Mouse (Mus musculus) hindbrain, embryonic 10.5 days (tissue): Measurements from ENCODE around the gene Tmem40. TPM values are rescaled to one million over a fixed set of nuclear protein-coding genes. Genes with fewer than 3 reads are reported as not detected.

Experiments used
- DNase-seq: peaks from one replicate; pipeline ENCODE4 v3.0.0-alpha.2; 2017; ENCODE audit warnings: low spot score
- H3K27ac ChIP-seq: fragments of 300-500 bp; sonication (generic); 2 replicates; pipeline ENCODE4 v1.5.1; 2016; ENCODE audit warnings: mild to moderate bottlenecking, moderate library complexity
- H3K27me3 ChIP-seq: fragments of 300-500 bp; sonication (generic); 2 replicates; pipeline ENCODE4 v1.6.1; 2016; ENCODE audit warnings: mild to moderate bottlenecking; ENCODE audit not compliant: poor library complexity, insufficient read depth, severe bottlenecking
- H3K36me3 ChIP-seq: fragments of 300-500 bp; sonication (generic); 2 replicates; pipeline ENCODE4 v1.6.1; 2016; ENCODE audit warnings: mild to moderate bottlenecking, moderate library complexity
- H3K4me1 ChIP-seq: fragments of 300-500 bp; sonication (generic); replicated peaks from 2 replicates; pipeline ENCODE4 v1.6.1; 2016; ENCODE audit warnings: mild to moderate bottlenecking
- H3K4me3 ChIP-seq: fragments of 300-500 bp; sonication (generic); 2 replicates; pipeline ENCODE4 v1.5.1; 2016; ENCODE audit warnings: mild to moderate bottlenecking, moderate library complexity
- H3K9me3 ChIP-seq: fragments of 300-500 bp; sonication (generic); 2 replicates; pipeline ENCODE4 v1.6.1; 2016; ENCODE audit warnings: mild to moderate bottlenecking, moderate library complexity
- WGBS: fragments of 180-500 bp; shearing (Covaris S2); methylation state at CpG from one replicate; pipeline ENCODE4 v1.1.7; 2016; 5-methylcytosine and 5-hydroxymethylcytosine counted together
- polyA plus RNA-seq: library from polyadenylated mRNA; unstranded; fragments of >200 nt; fragmentation: Nextera tagmentation; extraction: Ambion mirVana; gene quantifications from 2 replicates; pipeline ENCODE4 v1.2.1, GENCODE M21; 2016

The Tmem40 gene
- polyA plus RNA-seq, 1 experiment from 2014 or later, result 3.2 TPM

- Histone ChIP-seq H3K36me3 (no peaks in the 10 kb centered on the region), H3K27ac (peak overlapping the region; percentile 79), H3K27me3 (peaks cover 3% of the 10 kb centered on the region; the same call in 1 of the 2 replicates), H3K4me3 (peak overlapping the region; percentile 44), H3K9me3 (no peaks in the 10 kb centered on the region), H3K4me1 (peaks cover 22% of the 10 kb centered on the region)
- DNase-seq, result peak; percentile 61
- under 1% methylated on average over 15 of the region's 15 CpGs for WGBS
Measured at GRCm38 (mm10) chr6:115717715-115718558, 44.3 kb downstream of the Tmem40 start.

GRCm38 (mm10) chr6:115717101-115717652 lies 45.0 kb downstream of the Tmem40 start:
- Histone ChIP-seq H3K36me3 (no peaks in the 10 kb centered on the region), H3K4me1 (peaks cover 22% of the 10 kb centered on the region), H3K4me3 (peak overlapping the region; percentile 44), H3K9me3 (no peaks in the 10 kb centered on the region), H3K27me3 (peaks cover 3% of the 10 kb centered on the region; the same call in 1 of the 2 replicates), H3K27ac (peak overlapping the region; percentile 79)
- 19% methylated on average over 8 of the region's 8 CpGs for WGBS
- DNase-seq, result peak; percentile 15

- Histone ChIP-seq H3K4me1 (no peaks in the 10 kb centered on the region), H3K4me3 (no peak overlapping the region), H3K36me3 (no peaks in the 10 kb centered on the region), H3K9me3 (no peaks in the 10 kb centered on the region), H3K27me3 (no peaks in the 10 kb centered on the region), H3K27ac (no peak overlapping the region)
- 75% methylated on average over 3 of the region's 3 CpGs for WGBS
- no peak for DNase-seq
Measured at GRCm38 (mm10) chr6:115711261-115711660, 50.9 kb downstream of the Tmem40 start.

GRCm38 (mm10) chr6:115702901-115703300 lies 59.3 kb downstream of the Tmem40 start:
- H3K27me3 ChIP-seq, result no peaks in the 10 kb centered on the region
- H3K36me3 ChIP-seq, result no peaks in the 10 kb centered on the region
- no peak overlapping the region for H3K27ac ChIP-seq
- H3K4me1 ChIP-seq, result peaks cover 6% of the 10 kb centered on the region
- H3K9me3 ChIP-seq, result no peaks in the 10 kb centered on the region
- no peak for DNase-seq
- no peak overlapping the region for H3K4me3 ChIP-seq
- WGBS, result 78% methylated on average over 5 of the region's 5 CpGs

GRCm38 (mm10) chr6:115701302-115701701 lies 60.9 kb downstream of the Tmem40 start:
- no peaks in the 10 kb centered on the region for H3K36me3 ChIP-seq
- no peak overlapping the region for H3K4me3 ChIP-seq
- H3K27ac ChIP-seq, result no peak overlapping the region
- no peaks in the 10 kb centered on the region for H3K27me3 ChIP-seq
- no peaks in the 10 kb centered on the region for H3K9me3 ChIP-seq
- H3K4me1 ChIP-seq, result peaks cover 12% of the 10 kb centered on the region
- DNase-seq, result peak; percentile 12
- WGBS, result 45% methylated on average over 11 of the region's 11 CpGs

- Histone ChIP-seq H3K4me1 (peaks cover 12% of the 10 kb centered on the region), H3K36me3 (no peaks in the 10 kb centered on the region), H3K9me3 (no peaks in the 10 kb centered on the region), H3K27ac (no peak overlapping the region), H3K4me3 (no peak overlapping the region), H3K27me3 (no peaks in the 10 kb centered on the region)
- no peak for DNase-seq
- 89% methylated on average over 1 of the region's 1 CpGs for WGBS
Measured at GRCm38 (mm10) chr6:115700778-115701177, 61.4 kb downstream of the Tmem40 start.

- H3K4me3 ChIP-seq, result no peak overlapping the region
- H3K9me3 ChIP-seq, result no peaks in the 10 kb centered on the region
- no peaks in the 10 kb centered on the region for H3K36me3 ChIP-seq
- DNase-seq, result no peak
- H3K4me1 ChIP-seq, result peaks cover 16% of the 10 kb centered on the region
- WGBS, result 85% methylated on average over 4 of the region's 4 CpGs
- H3K27ac ChIP-seq, result no peak overlapping the region
- no peaks in the 10 kb centered on the region for H3K27me3 ChIP-seq
Measured at GRCm38 (mm10) chr6:115698699-115699098, 63.5 kb downstream of the Tmem40 start.

GRCm38 (mm10) chr6:115697739-115698558 lies 64.3 kb downstream of the Tmem40 start:
- peaks cover 15% of the 10 kb centered on the region for H3K4me1 ChIP-seq
- H3K27me3 ChIP-seq, result no peaks in the 10 kb centered on the region
- H3K9me3 ChIP-seq, result no peaks in the 10 kb centered on the region
- 62% methylated on average over 17 of the region's 17 CpGs for WGBS
- DNase-seq, result peak; percentile 25
- no peaks in the 10 kb centered on the region for H3K36me3 ChIP-seq
- H3K27ac ChIP-seq, result no peak overlapping the region
- no peak overlapping the region for H3K4me3 ChIP-seq

- H3K27me3 ChIP-seq, result no peaks in the 10 kb centered on the region
- DNase-seq, result no peak
- H3K27ac ChIP-seq, result no peak overlapping the region
- no peak overlapping the region for H3K4me3 ChIP-seq
- 87% methylated on average over 7 of the region's 7 CpGs for WGBS
- no peaks in the 10 kb centered on the region for H3K36me3 ChIP-seq
- H3K4me1 ChIP-seq, result peaks cover 14% of the 10 kb centered on the region
- no peaks in the 10 kb centered on the region; the same call in 1 of the 2 replicates for H3K9me3 ChIP-seq
Measured at GRCm38 (mm10) chr6:115696707-115697215, 65.4 kb downstream of the Tmem40 start.

GRCm38 (mm10) chr6:115695124-115695523 lies 67.1 kb downstream of the Tmem40 start:
- WGBS, result 53% methylated on average over 7 of the region's 7 CpGs
- H3K9me3 ChIP-seq, result no peaks in the 10 kb centered on the region; the same call in 1 of the 2 replicates
- H3K4me1 ChIP-seq, result peaks cover 14% of the 10 kb centered on the region
- H3K27ac ChIP-seq, result no peak overlapping the region
- no peak for DNase-seq
- no peaks in the 10 kb centered on the region for H3K27me3 ChIP-seq
- H3K36me3 ChIP-seq, result no peaks in the 10 kb centered on the region
- no peak overlapping the region for H3K4me3 ChIP-seq

- Histone ChIP-seq H3K9me3 (no peaks in the 10 kb centered on the region; the same call in 1 of the 2 replicates), H3K27ac (no peak overlapping the region), H3K4me1 (peaks cover 14% of the 10 kb centered on the region), H3K27me3 (no peaks in the 10 kb centered on the region), H3K4me3 (no peak overlapping the region), H3K36me3 (no peaks in the 10 kb centered on the region)
- no peak for DNase-seq
- WGBS, result 59% methylated on average over 9 of the region's 9 CpGs
Measured at GRCm38 (mm10) chr6:115694441-115694842, 67.8 kb downstream of the Tmem40 start.

- H3K36me3 ChIP-seq, result no peaks in the 10 kb centered on the region
- H3K4me1 ChIP-seq, result peaks cover 13% of the 10 kb centered on the region
- H3K9me3 ChIP-seq, result no peaks in the 10 kb centered on the region; the same call in 1 of the 2 replicates
- peak; percentile 21 for DNase-seq
- no peaks in the 10 kb centered on the region for H3K27me3 ChIP-seq
- H3K4me3 ChIP-seq, result no peak overlapping the region
- WGBS, result 73% methylated on average over 5 of the region's 5 CpGs
- no peak overlapping the region for H3K27ac ChIP-seq
Measured at GRCm38 (mm10) chr6:115692963-115693730, 69.1 kb downstream of the Tmem40 start.
